Mouse (Mus musculus) ES-Bruce4 (cell line): ENCODE data around the gene Pla2g4a.

Experiments used
- CTCF ChIP-seq: IDR thresholded peaks from one replicate; pipeline ENCODE4 v1.8.1; 2011; ENCODE audit warnings: low read depth, low read length
- EP300 ChIP-seq: IDR thresholded peaks from 2 replicates; pipeline ENCODE4 v1.6.1; 2011; ENCODE audit warnings: low read depth, low read length; ENCODE audit not compliant: insufficient read depth

DNA sequence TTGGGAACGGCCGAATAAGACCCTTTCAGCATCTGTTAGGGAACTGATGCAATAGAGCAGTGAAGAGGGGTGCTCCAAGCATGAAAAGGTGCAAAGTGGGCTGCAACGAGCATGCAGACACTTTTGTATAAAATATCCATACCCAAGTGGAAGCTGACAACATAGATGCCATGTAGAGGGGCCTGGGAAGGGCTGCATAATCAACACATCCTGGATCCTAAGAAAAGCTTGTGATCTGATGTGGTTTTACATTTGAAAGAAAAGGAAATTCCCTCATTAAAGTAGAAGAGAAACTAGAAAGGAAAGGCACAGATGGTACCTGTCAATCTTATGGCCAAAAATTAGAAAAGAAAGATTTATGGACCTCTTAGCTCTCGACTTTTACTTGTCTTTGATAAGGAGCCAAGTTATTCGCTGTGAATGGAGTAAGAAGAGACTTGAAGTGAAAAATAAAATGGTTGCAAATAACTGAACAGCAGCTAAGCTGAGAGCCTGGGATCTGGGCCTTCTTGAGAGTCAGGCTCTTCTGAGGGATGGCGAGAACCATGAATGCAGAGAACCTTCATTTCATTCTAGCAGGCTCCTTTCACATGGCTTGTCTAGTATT is 78.6 kb downstream of the Pla2g4a start:
- TF ChIP-seq CTCF = no peak
- TF ChIP-seq EP300 = no peak
